9 mouse cellular contexts compared by ENCODE assay signal in genomic region chr15:62802770-62803169, GRCm38 (mm10).
DNase-seq lines count a peak whose midpoint lies in the region; ATAC-seq and TF ChIP-seq lines count a peak whose summit lies in the region.
"Had no signal": no experiment of that assay in that cellular context is flagged by ENCODE, and none has a peak within 500 bp of the region (broad histone marks: within the 10 kb centered on the region; RNA-seq: fewer than 3 reads in every experiment).

No protein-coding gene starts in this region.

- no peak for ATAC-seq in heart, embryonic 12.5 days (ENCODE audit: insufficient number of reproducible peaks, low FRiP score)
- ATAC-seq in stomach, postnatal 0 days (ENCODE audit: low FRiP score, low TSS enrichment) = peak; percentile 53; the same call in 1 of the 2 replicates

- H3K4me1 ChIP-seq in heart, embryonic 12.5 days (replicated peaks) = no peaks in the 10 kb centered on the region
- H3K4me1 ChIP-seq in stomach, postnatal 0 days (replicated peaks; ENCODE audit: control insufficient read depth, insufficient read depth) = no peaks in the 10 kb centered on the region
- H3K4me1 ChIP-seq: embryonic facial prominence, embryonic 13.5 days had no signal

- H3K9me3 ChIP-seq in heart, embryonic 12.5 days (replicated peaks) = no peaks in the 10 kb centered on the region
- H3K9me3 ChIP-seq in stomach, postnatal 0 days (ENCODE audit: control insufficient read depth, low read length) = no peaks in the 10 kb centered on the region
- H3K9me3 ChIP-seq: embryonic facial prominence, embryonic 13.5 days had no signal

- no peak overlapping the region for H3K4me3 ChIP-seq in heart, embryonic 12.5 days
- no peak overlapping the region for H3K4me3 ChIP-seq in stomach, postnatal 0 days (ENCODE audit: low read depth, low read length)
- H3K4me3 ChIP-seq: embryonic facial prominence, embryonic 13.5 days had no signal

- DNase-seq in heart, postnatal 10 days = peak; percentile 11 to 37
- DNase-seq in ovary, postnatal 14 days (ENCODE audit: low spot score) = peak; percentile 4
- no peak for DNase-seq in ovary, adult 18-20 months (ENCODE audit: low spot score)
- DNase-seq in adrenal gland, postnatal 10 days = peak; percentile 28
- peak; percentile 29 for DNase-seq in stomach, postnatal 0 days (ENCODE audit: low spot score)
- DNase-seq in cerebellum, adult 11-12 months = no peak
- DNase-seq: lung, postnatal 14 days had no signal

- H3K27ac ChIP-seq in heart, embryonic 12.5 days (ENCODE audit: poor library complexity, severe bottlenecking) = no peak overlapping the region
- no peak overlapping the region for H3K27ac ChIP-seq in stomach, postnatal 0 days (replicated peaks)
- H3K27ac ChIP-seq: embryonic facial prominence, embryonic 13.5 days had no signal

- no peak for TF ChIP-seq EP300 in stomach, postnatal 0 days (optimal IDR thresholded peaks at IDR 0.05)

- no peaks in the 10 kb centered on the region for H3K27me3 ChIP-seq in heart, embryonic 12.5 days (replicated peaks)
- no peaks in the 10 kb centered on the region for H3K27me3 ChIP-seq in stomach, postnatal 0 days (ENCODE audit: control insufficient read depth, insufficient read depth, low read length)
- H3K27me3 ChIP-seq: embryonic facial prominence, embryonic 13.5 days had no signal

- H3K36me3 ChIP-seq in heart, embryonic 12.5 days = no peaks in the 10 kb centered on the region
- H3K36me3 ChIP-seq in stomach, postnatal 0 days (ENCODE audit: control insufficient read depth, insufficient read depth, low read length) = no peaks in the 10 kb centered on the region
- H3K36me3 ChIP-seq: embryonic facial prominence, embryonic 13.5 days had no signal

- TF ChIP-seq CTCF in stomach, postnatal 0 days (IDR thresholded peaks at IDR 0.05; ENCODE audit: low read depth) = peak; percentile 68

- no peak overlapping the region for H3K4me2 ChIP-seq in heart, embryonic 12.5 days
- no peak overlapping the region for H3K4me2 ChIP-seq in stomach, postnatal 0 days (replicated peaks; ENCODE audit: low read depth)
- H3K4me2 ChIP-seq: embryonic facial prominence, embryonic 13.5 days had no signal

- intact Hi-C loops in heart, postnatal 10 days (cut with DNase I) = loop anchor here (2.0 kb wide), 1 partner anchor 820 kb away; no protein-coding TSS in a partner anchor

- no peak overlapping the region for H3K9ac ChIP-seq in heart, embryonic 12.5 days
- no peak overlapping the region for H3K9ac ChIP-seq in stomach, postnatal 0 days (ENCODE audit: low read length)
- H3K9ac ChIP-seq: embryonic facial prominence, embryonic 13.5 days had no signal

Comparison
In these comparisons a context has a peak if more than half of its experiments do, and no peak if none do; other contexts are left out.
1. DNase-seq: peak in heart, postnatal 10 days (2 of 2), ovary, postnatal 14 days (single experiment), adrenal gland, postnatal 10 days (single experiment) and stomach, postnatal 0 days (single experiment); none in ovary, adult 18-20 months (single experiment) and cerebellum, adult 11-12 months (single experiment).